Mouse (Mus musculus): ENCODE data around the gene Isoc2a.

- TF ChIP-seq CTCF (IDR thresholded peaks at IDR 0.05; ENCODE audit: low read depth, low read length) (no peak), POLR2A (IDR thresholded peaks at IDR 0.05; ENCODE audit: insufficient read depth, low read length) (no peak), EP300 (IDR thresholded peaks at IDR 0.05; ENCODE audit: insufficient read depth, low read depth, low read length) (no peak)
Measured at GRCm38 (mm10) chr7:4842634-4843131, 34.3 kb upstream of the Isoc2a start.
